Mouse (Mus musculus): ENCODE results near the gene Lin7b. TPM values are rescaled to one million over a fixed set of nuclear protein-coding genes. Genes with fewer than 3 reads are reported as not detected.
"Not testable (repeated sequence)": the region's sequence is repeated elsewhere in the genome, so short reads cannot be mapped to it uniquely, and the experiment has no call there.

Lin7b gene
- polyA plus RNA-seq, 1 experiment = not detected

GRCm38 (mm10) chr7:45405091-45406075 lies 35.0 kb upstream of the Lin7b start, which contains the start of gene Kcna7:
Kcna7 (plus strand) TSS chr7:45405653.
- H3K4me1 ChIP-seq (ENCODE audit: control insufficient read depth, insufficient read depth, insufficient read length, low read length) = no peaks in the 10 kb centered on the region; the same call in 1 of the 2 replicates
- no peak within 1 kb of the TSS for H3K27ac ChIP-seq (replicated peaks; ENCODE audit: low read depth, low read length)
- peak within 1 kb of the TSS; percentile 68 for H3K4me3 ChIP-seq (ENCODE audit: insufficient read depth, low read depth, low read length)

- Histone ChIP-seq H3K27ac (replicated peaks; ENCODE audit: low read depth, low read length) (no peak overlapping the region), H3K4me1 (ENCODE audit: control insufficient read depth, insufficient read depth, insufficient read length, low read length) (no peaks in the 10 kb centered on the region; the same call in 1 of the 2 replicates), H3K4me3 (ENCODE audit: insufficient read depth, low read depth, low read length) (no peak overlapping the region)
These were observed 33.3 kb upstream of the Lin7b start for GRCm38 (mm10) chr7:45403532-45404261.

GRCm38 (mm10) chr7:45401521-45402085 lies 31.2 kb upstream of the Lin7b start:
- Histone ChIP-seq H3K4me1 (ENCODE audit: control insufficient read depth, insufficient read depth, insufficient read length, low read length) (no peaks in the 10 kb centered on the region), H3K27ac (replicated peaks; ENCODE audit: low read depth, low read length) (no peak overlapping the region), H3K4me3 (ENCODE audit: insufficient read depth, low read depth, low read length) (no peak overlapping the region)

- Histone ChIP-seq H3K4me1 (ENCODE audit: control insufficient read depth, insufficient read depth, insufficient read length, low read length) (peaks cover 8% of the 10 kb centered on the region; the same call in 1 of the 2 replicates), H3K27ac (replicated peaks; ENCODE audit: low read depth, low read length) (no peak overlapping the region), H3K4me3 (ENCODE audit: insufficient read depth, low read depth, low read length) (no peak overlapping the region)
These were observed 26.4 kb upstream of the Lin7b start for GRCm38 (mm10) chr7:45396787-45397186.

- Histone ChIP-seq H3K4me3 (ENCODE audit: insufficient read depth, low read depth, low read length) (peak overlapping the region; percentile 61), H3K27ac (replicated peaks; ENCODE audit: low read depth, low read length) (peak overlapping the region; percentile 48; the same call in 1 of the 2 replicates)
- H3K4me1 ChIP-seq (ENCODE audit: control insufficient read depth, insufficient read depth, insufficient read length, low read length) = not testable (repeated sequence)
These were observed 26.0 kb upstream of the Lin7b start for GRCm38 (mm10) chr7:45396337-45396775.

GRCm38 (mm10) chr7:45395578-45396336 lies 25.4 kb upstream of the Lin7b start, which contains the start of gene Snrnp70:
Snrnp70 (minus strand) TSS chr7:45395742.
- peak within 1 kb of the TSS; percentile 72 for H3K4me3 ChIP-seq (ENCODE audit: insufficient read depth, low read depth, low read length)
- H3K4me1 ChIP-seq (ENCODE audit: control insufficient read depth, insufficient read depth, insufficient read length, low read length) = peaks cover 8% of the 10 kb centered on the region; the same call in 1 of the 2 replicates
- peak within 1 kb of the TSS; percentile 48 for H3K27ac ChIP-seq (replicated peaks; ENCODE audit: low read depth, low read length)

GRCm38 (mm10) chr7:45395129-45395541 lies 24.8 kb upstream of the Lin7b start:
- Histone ChIP-seq H3K4me3 (ENCODE audit: insufficient read depth, low read depth, low read length) (peak overlapping the region; percentile 72), H3K4me1 (ENCODE audit: control insufficient read depth, insufficient read depth, insufficient read length, low read length) (peaks cover 8% of the 10 kb centered on the region; the same call in 1 of the 2 replicates), H3K27ac (replicated peaks; ENCODE audit: low read depth, low read length) (peak overlapping the region; percentile 48)

GRCm38 (mm10) chr7:45386077-45386476 lies 15.7 kb upstream of the Lin7b start:
- Histone ChIP-seq H3K4me3 (ENCODE audit: insufficient read depth, low read depth, low read length) (no peak overlapping the region), H3K27ac (replicated peaks; ENCODE audit: low read depth, low read length) (no peak overlapping the region), H3K4me1 (ENCODE audit: control insufficient read depth, insufficient read depth, insufficient read length, low read length) (no peaks in the 10 kb centered on the region)

- Histone ChIP-seq H3K4me3 (ENCODE audit: insufficient read depth, low read depth, low read length) (no peak overlapping the region), H3K4me1 (ENCODE audit: control insufficient read depth, insufficient read depth, insufficient read length, low read length) (no peaks in the 10 kb centered on the region), H3K27ac (replicated peaks; ENCODE audit: low read depth, low read length) (no peak overlapping the region)
These were observed 5.7 kb upstream of the Lin7b start for GRCm38 (mm10) chr7:45376057-45376456.

GRCm38 (mm10) chr7:45374620-45375019 lies 4.2 kb upstream of the Lin7b start:
- H3K4me1 ChIP-seq (ENCODE audit: control insufficient read depth, insufficient read depth, insufficient read length, low read length) = no peaks in the 10 kb centered on the region
- H3K27ac ChIP-seq (replicated peaks; ENCODE audit: low read depth, low read length) = no peak overlapping the region
- no peak overlapping the region for H3K4me3 ChIP-seq (ENCODE audit: insufficient read depth, low read depth, low read length)

- no peak overlapping the region for H3K4me3 ChIP-seq (ENCODE audit: insufficient read depth, low read depth, low read length)
- no peak overlapping the region for H3K27ac ChIP-seq (replicated peaks; ENCODE audit: low read depth, low read length)
- H3K4me1 ChIP-seq (ENCODE audit: control insufficient read depth, insufficient read depth, insufficient read length, low read length) = no peaks in the 10 kb centered on the region
These were observed 2.0 kb upstream of the Lin7b start for GRCm38 (mm10) chr7:45372371-45372770.

GRCm38 (mm10) chr7:45369836-45370474 lies 428 bp downstream of the Lin7b start:
- Histone ChIP-seq H3K4me3 (ENCODE audit: insufficient read depth, low read depth, low read length) (peak overlapping the region; percentile 56), H3K4me1 (ENCODE audit: control insufficient read depth, insufficient read depth, insufficient read length, low read length) (peaks cover 4% of the 10 kb centered on the region; the same call in 1 of the 2 replicates), H3K27ac (replicated peaks; ENCODE audit: low read depth, low read length) (no peak overlapping the region)

- peaks cover 4% of the 10 kb centered on the region; the same call in 1 of the 2 replicates for H3K4me1 ChIP-seq (ENCODE audit: control insufficient read depth, insufficient read depth, insufficient read length, low read length)
- H3K4me3 ChIP-seq (ENCODE audit: insufficient read depth, low read depth, low read length) = no peak overlapping the region
- no peak overlapping the region for H3K27ac ChIP-seq (replicated peaks; ENCODE audit: low read depth, low read length)
These were observed 1.2 kb downstream of the Lin7b start for GRCm38 (mm10) chr7:45369022-45369745.
